Mouse (Mus musculus): ENCODE results near the gene Alg14. TPM values are rescaled to one million over a fixed set of nuclear protein-coding genes. Genes with fewer than 3 reads are reported as not detected.
A peak's percentile ranks its signal among the peaks of the same experiment; 100 is the strongest.

The Alg14 gene
- polyA plus RNA-seq (2016; fragmentation: Nextera tagmentation; extraction: Ambion mirVana), result 40.1 and 44.5 TPM in 2 replicates

- peak; percentile 99 for DNase-seq (ENCODE audit: low spot score)
Measured at GRCm38 (mm10) chr3:121291560-121292258, at the start of gene Alg14. Gene Alg14 (plus strand): TSS chr3:121291773.

GRCm38 (mm10) chr3:121242111-121242936, 49.2 kb upstream of the Alg14 start:
- no peak overlapping the region for H3K27ac ChIP-seq
- no peaks in the 10 kb centered on the region for H3K27me3 ChIP-seq (ENCODE audit: insufficient read depth, poor library complexity, severe bottlenecking)
- 56% methylated on average over 9 of the region's 9 CpGs for WGBS
- H3K9me3 ChIP-seq, result no peaks in the 10 kb centered on the region
- peaks cover 34% of the 10 kb centered on the region for H3K4me1 ChIP-seq
- no peak overlapping the region for H3K4me3 ChIP-seq
- H3K36me3 ChIP-seq, result no peaks in the 10 kb centered on the region
- DNase-seq (ENCODE audit: low spot score), result no peak

More at GRCm38 (mm10) chr3:121291560-121292258, at the start of gene Alg14:
- H3K9me3 ChIP-seq, result no peaks in the 10 kb centered on the region
- H3K36me3 ChIP-seq, result no peaks in the 10 kb centered on the region
- H3K4me3 ChIP-seq, result peak within 1 kb of the TSS; percentile 71
- WGBS, result under 1% methylated on average over 42 of the region's 42 CpGs
- H3K27me3 ChIP-seq (ENCODE audit: insufficient read depth, poor library complexity, severe bottlenecking), result no peaks in the 10 kb centered on the region
- peaks cover 5% of the 10 kb centered on the region; the same call in 1 of the 2 replicates for H3K4me1 ChIP-seq
- peak within 1 kb of the TSS; percentile 93 for H3K27ac ChIP-seq

- Histone ChIP-seq H3K36me3 (no peaks in the 10 kb centered on the region), H3K9me3 (no peaks in the 10 kb centered on the region), H3K27ac (no peak overlapping the region), H3K4me3 (no peak overlapping the region), H3K27me3 (ENCODE audit: insufficient read depth, poor library complexity, severe bottlenecking) (no peaks in the 10 kb centered on the region), H3K4me1 (peaks cover 34% of the 10 kb centered on the region)
- whole genome bisulfite sequencing, result 80% methylated on average over 4 of the region's 4 CpGs
- DNase-seq (ENCODE audit: low spot score), result no peak
Measured at GRCm38 (mm10) chr3:121242941-121243340, 48.6 kb upstream of the Alg14 start.

GRCm38 (mm10) chr3:121250048-121250447, 41.5 kb upstream of the Alg14 start:
- H3K27me3 ChIP-seq (ENCODE audit: insufficient read depth, poor library complexity, severe bottlenecking), result no peaks in the 10 kb centered on the region
- WGBS, result 88% methylated on average over 9 of the region's 9 CpGs
- no peak for DNase-seq (ENCODE audit: low spot score)
- no peak overlapping the region for H3K4me3 ChIP-seq
- H3K27ac ChIP-seq, result no peak overlapping the region
- no peaks in the 10 kb centered on the region for H3K9me3 ChIP-seq
- no peaks in the 10 kb centered on the region for H3K36me3 ChIP-seq
- peaks cover 3% of the 10 kb centered on the region; the same call in 1 of the 2 replicates for H3K4me1 ChIP-seq

GRCm38 (mm10) chr3:121250576-121251433, 40.8 kb upstream of the Alg14 start:
- Histone ChIP-seq H3K27ac (no peak overlapping the region), H3K27me3 (ENCODE audit: insufficient read depth, poor library complexity, severe bottlenecking) (no peaks in the 10 kb centered on the region), H3K36me3 (no peaks in the 10 kb centered on the region), H3K4me3 (no peak overlapping the region), H3K9me3 (no peaks in the 10 kb centered on the region), H3K4me1 (peaks cover 3% of the 10 kb centered on the region; the same call in 1 of the 2 replicates)
- WGBS, result 75% methylated on average over 19 of the region's 19 CpGs
- no peak for DNase-seq (ENCODE audit: low spot score)

- Histone ChIP-seq H3K9me3 (no peaks in the 10 kb centered on the region), H3K36me3 (no peaks in the 10 kb centered on the region), H3K27me3 (ENCODE audit: insufficient read depth, poor library complexity, severe bottlenecking) (peaks cover 22% of the 10 kb centered on the region), H3K27ac (no peak overlapping the region), H3K4me1 (peaks cover 12% of the 10 kb centered on the region; the same call in 1 of the 2 replicates), H3K4me3 (no peak overlapping the region)
- no peak for DNase-seq (ENCODE audit: low spot score)
- WGBS, result 87% methylated on average over 7 of the region's 7 CpGs
Measured at GRCm38 (mm10) chr3:121255501-121255900, 36.1 kb upstream of the Alg14 start.

- H3K4me3 ChIP-seq, result no peak overlapping the region
- no peaks in the 10 kb centered on the region for H3K9me3 ChIP-seq
- DNase-seq (ENCODE audit: low spot score), result no peak
- H3K27me3 ChIP-seq (ENCODE audit: insufficient read depth, poor library complexity, severe bottlenecking), result peaks cover 28% of the 10 kb centered on the region
- H3K4me1 ChIP-seq, result peaks cover 12% of the 10 kb centered on the region; the same call in 1 of the 2 replicates
- H3K27ac ChIP-seq, result no peak overlapping the region
- no peaks in the 10 kb centered on the region for H3K36me3 ChIP-seq
- WGBS, result 79% methylated on average over 8 of the region's 8 CpGs
Measured at GRCm38 (mm10) chr3:121256131-121256530, 35.4 kb upstream of the Alg14 start.

- no peak overlapping the region for H3K27ac ChIP-seq
- no peaks in the 10 kb centered on the region for H3K9me3 ChIP-seq
- DNase-seq (ENCODE audit: low spot score), result no peak
- WGBS, result 78% methylated on average over 10 of the region's 10 CpGs
- H3K4me1 ChIP-seq, result peaks cover 16% of the 10 kb centered on the region
- no peak overlapping the region for H3K4me3 ChIP-seq
- no peaks in the 10 kb centered on the region for H3K36me3 ChIP-seq
- H3K27me3 ChIP-seq (ENCODE audit: insufficient read depth, poor library complexity, severe bottlenecking), result peaks cover 41% of the 10 kb centered on the region
Measured at GRCm38 (mm10) chr3:121257418-121257817, 34.2 kb upstream of the Alg14 start.

- Histone ChIP-seq H3K9me3 (no peaks in the 10 kb centered on the region), H3K4me1 (peaks cover 19% of the 10 kb centered on the region), H3K4me3 (no peak overlapping the region), H3K27ac (no peak overlapping the region), H3K27me3 (ENCODE audit: insufficient read depth, poor library complexity, severe bottlenecking) (peaks cover 54% of the 10 kb centered on the region), H3K36me3 (no peaks in the 10 kb centered on the region)
- 75% methylated on average over 20 of the region's 20 CpGs for WGBS
- no peak for DNase-seq (ENCODE audit: low spot score)
Measured at GRCm38 (mm10) chr3:121258521-121259478, 32.8 kb upstream of the Alg14 start.

- Histone ChIP-seq H3K9me3 (no peaks in the 10 kb centered on the region), H3K36me3 (no peaks in the 10 kb centered on the region), H3K4me1 (peaks cover 19% of the 10 kb centered on the region), H3K27me3 (ENCODE audit: insufficient read depth, poor library complexity, severe bottlenecking) (peaks cover 66% of the 10 kb centered on the region), H3K4me3 (no peak overlapping the region), H3K27ac (no peak overlapping the region)
- WGBS, result 61% methylated on average over 7 of the region's 7 CpGs
- DNase-seq (ENCODE audit: low spot score), result no peak
Measured at GRCm38 (mm10) chr3:121260041-121260440, 31.5 kb upstream of the Alg14 start.

- Histone ChIP-seq H3K27ac (no peak overlapping the region), H3K36me3 (no peaks in the 10 kb centered on the region), H3K27me3 (ENCODE audit: insufficient read depth, poor library complexity, severe bottlenecking) (peaks cover 67% of the 10 kb centered on the region), H3K9me3 (no peaks in the 10 kb centered on the region), H3K4me3 (no peak overlapping the region), H3K4me1 (peaks cover 19% of the 10 kb centered on the region)
- DNase-seq (ENCODE audit: low spot score), result no peak
- WGBS, result 29% methylated on average over 1 of the region's 1 CpGs
Measured at GRCm38 (mm10) chr3:121260831-121261230, 30.7 kb upstream of the Alg14 start.

- no peak overlapping the region for H3K4me3 ChIP-seq
- no peaks in the 10 kb centered on the region for H3K9me3 ChIP-seq
- peaks cover 19% of the 10 kb centered on the region for H3K4me1 ChIP-seq
- WGBS, result 46% methylated on average over 7 of the region's 7 CpGs
- peaks cover 67% of the 10 kb centered on the region for H3K27me3 ChIP-seq (ENCODE audit: insufficient read depth, poor library complexity, severe bottlenecking)
- no peak for DNase-seq (ENCODE audit: low spot score)
- no peaks in the 10 kb centered on the region for H3K36me3 ChIP-seq
- H3K27ac ChIP-seq, result no peak overlapping the region
Measured at GRCm38 (mm10) chr3:121261251-121261650, 30.3 kb upstream of the Alg14 start.

Data from heart, embryonic 10.5 days (tissue).